Mouse (Mus musculus): Measurements from ENCODE around the gene Dab1. TPM values are rescaled to one million over a fixed set of nuclear protein-coding genes. Genes with fewer than 3 reads are reported as not detected.

Dab1 gene
- polyA plus RNA-seq, 1 experiment from 2014 or later, result 195 TPM

DNA sequence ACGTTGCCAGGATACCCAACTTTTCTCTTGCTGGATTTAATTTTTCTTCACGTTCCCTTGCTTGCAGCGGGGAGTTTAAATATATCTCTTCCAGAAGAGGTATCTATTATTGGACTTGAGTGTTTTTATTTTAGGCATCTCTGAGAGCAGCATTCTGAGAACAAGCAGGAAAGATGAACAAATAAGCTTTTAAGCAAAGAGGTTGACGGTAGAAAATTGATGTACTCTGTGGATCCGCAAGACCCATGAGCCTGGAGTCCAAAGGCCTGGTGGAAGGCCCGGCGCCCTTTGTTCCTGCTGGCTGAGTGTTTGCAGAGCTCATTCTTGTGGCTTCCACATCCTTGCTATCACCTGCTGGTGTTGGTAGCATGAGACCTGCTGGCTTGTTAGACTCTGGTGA is 1037.6 kb downstream of the Dab1 start:
- Histone ChIP-seq H3K36me3 (ENCODE audit: control insufficient read depth, insufficient read depth) (no peaks in the 10 kb centered on the region), H3K4me2 (ENCODE audit: low read length) (no peak overlapping the region), H3K27me3 (replicated peaks; ENCODE audit: control insufficient read depth, insufficient read depth, low read length) (no peaks in the 10 kb centered on the region), H3K4me1 (replicated peaks; ENCODE audit: control insufficient read depth, insufficient read depth, low read length) (no peaks in the 10 kb centered on the region; the same call in none of the 2 replicates), H3K9me3 (ENCODE audit: control insufficient read depth, low read length) (no peaks in the 10 kb centered on the region), H3K4me3 (replicated peaks; ENCODE audit: low read length) (no peak overlapping the region), H3K27ac (ENCODE audit: low read length) (no peak overlapping the region), H3K9ac (replicated peaks; ENCODE audit: low read depth, low read length) (no peak overlapping the region)
- WGBS, result 88% methylated on average over 7 of the region's 7 CpGs
- ATAC-seq, result no peak

DNA sequence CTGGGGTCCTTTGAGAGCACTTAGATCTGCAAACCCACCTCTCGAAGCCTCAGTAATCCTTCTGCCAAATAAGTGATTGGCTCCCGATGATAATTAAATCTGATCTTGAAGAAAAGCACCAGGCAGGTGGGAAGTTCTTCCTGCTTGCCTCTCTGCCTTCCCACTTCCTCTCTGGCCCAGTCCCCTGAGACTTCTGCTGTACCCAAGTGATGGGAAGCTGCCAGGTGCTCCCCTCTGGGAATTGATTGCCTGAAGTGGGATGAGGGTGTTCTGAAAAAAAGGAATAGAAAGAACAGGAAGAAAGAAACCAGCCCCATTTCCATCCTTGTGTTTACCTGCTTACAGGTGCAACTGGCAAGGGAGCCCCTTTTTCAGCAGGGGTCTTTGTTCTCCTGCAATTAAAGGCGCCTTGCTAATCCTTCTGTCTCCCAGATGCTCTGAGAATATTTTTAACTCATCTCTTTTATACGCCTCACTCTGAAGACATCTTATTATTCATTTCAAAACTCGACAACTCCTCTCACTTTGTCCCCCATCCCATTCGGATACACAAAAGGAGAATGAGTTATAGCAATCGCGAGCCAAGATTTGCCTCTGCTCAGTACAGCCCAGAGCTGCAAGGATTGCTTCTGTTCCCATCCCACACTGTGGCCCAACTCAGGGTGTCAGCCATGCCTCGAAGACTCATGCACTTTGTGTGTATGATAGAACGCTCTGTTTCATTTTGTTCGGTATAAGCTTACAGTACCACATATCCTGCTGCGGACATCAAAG is 1043.9 kb downstream of the Dab1 start:
- Histone ChIP-seq H3K27ac (ENCODE audit: low read length) (no peak overlapping the region), H3K9ac (replicated peaks; ENCODE audit: low read depth, low read length) (no peak overlapping the region), H3K4me1 (replicated peaks; ENCODE audit: control insufficient read depth, insufficient read depth, low read length) (peaks cover 16% of the 10 kb centered on the region), H3K4me2 (ENCODE audit: low read length) (no peak overlapping the region), H3K36me3 (ENCODE audit: control insufficient read depth, insufficient read depth) (no peaks in the 10 kb centered on the region), H3K4me3 (replicated peaks; ENCODE audit: low read length) (no peak overlapping the region), H3K27me3 (replicated peaks; ENCODE audit: control insufficient read depth, insufficient read depth, low read length) (no peaks in the 10 kb centered on the region), H3K9me3 (ENCODE audit: control insufficient read depth, low read length) (no peaks in the 10 kb centered on the region)
- no peak for ATAC-seq
- WGBS, result 56% methylated on average over 12 of the region's 12 CpGs

DNA sequence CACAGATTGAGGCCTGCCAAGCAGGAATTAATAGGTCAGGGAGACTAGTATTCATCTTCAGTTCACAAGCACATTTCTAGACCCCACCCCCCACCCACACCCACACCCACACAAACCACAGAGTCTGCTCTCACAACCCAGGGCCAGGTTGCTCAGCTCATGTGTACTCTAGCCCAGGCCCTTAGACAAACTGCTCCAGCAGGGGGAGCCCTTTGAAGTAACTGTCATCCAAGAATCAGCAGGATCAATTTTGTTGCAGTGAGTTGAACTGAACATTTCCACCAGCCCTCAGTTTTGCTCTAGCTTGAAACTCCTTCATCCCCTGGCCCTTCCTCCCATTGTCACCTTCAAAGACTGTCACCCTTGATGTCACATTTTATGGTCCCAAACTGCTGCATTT is 1046.4 kb downstream of the Dab1 start:
- Histone ChIP-seq H3K9me3 (ENCODE audit: control insufficient read depth, low read length) (no peaks in the 10 kb centered on the region), H3K4me2 (ENCODE audit: low read length) (no peak overlapping the region), H3K4me3 (replicated peaks; ENCODE audit: low read length) (no peak overlapping the region), H3K27ac (ENCODE audit: low read length) (no peak overlapping the region), H3K4me1 (replicated peaks; ENCODE audit: control insufficient read depth, insufficient read depth, low read length) (peaks cover 20% of the 10 kb centered on the region), H3K27me3 (replicated peaks; ENCODE audit: control insufficient read depth, insufficient read depth, low read length) (no peaks in the 10 kb centered on the region), H3K9ac (replicated peaks; ENCODE audit: low read depth, low read length) (no peak overlapping the region), H3K36me3 (ENCODE audit: control insufficient read depth, insufficient read depth) (no peaks in the 10 kb centered on the region)
- ATAC-seq, result no peak

DNA sequence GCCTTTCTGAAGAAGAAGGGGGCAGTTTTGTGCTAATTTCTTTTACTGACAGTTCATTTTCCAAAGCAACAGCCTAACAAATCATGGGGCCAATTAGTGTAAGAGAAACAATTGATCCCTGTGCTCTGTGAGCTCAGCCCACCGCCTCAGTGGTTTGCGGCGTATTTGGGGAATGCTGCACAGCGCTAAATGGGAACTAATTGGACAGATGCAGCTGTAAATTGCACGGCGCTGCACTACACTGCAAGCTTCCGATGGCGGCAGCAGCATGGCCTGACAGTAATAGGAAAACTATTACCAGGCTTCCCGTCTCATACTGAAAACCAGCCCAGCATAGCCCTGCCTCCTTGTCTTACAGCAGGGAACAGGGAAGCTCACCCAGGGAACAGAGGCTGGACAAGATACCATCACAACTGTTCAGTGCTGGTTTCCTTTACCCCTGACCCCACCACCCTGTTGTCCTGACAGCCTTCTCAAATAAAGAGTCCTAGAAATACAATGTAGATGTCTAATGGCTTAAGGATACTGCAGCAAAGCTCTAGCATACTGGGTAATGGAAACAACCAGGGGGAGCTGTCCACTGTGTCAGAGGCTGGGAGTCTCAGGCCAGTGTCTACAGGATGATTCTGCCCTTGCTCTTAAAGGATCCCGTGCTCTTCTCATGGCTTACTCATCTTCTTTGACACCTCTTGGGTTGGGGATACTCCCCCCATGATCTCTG is 1047.8 kb downstream of the Dab1 start:
- Histone ChIP-seq H3K9ac (replicated peaks; ENCODE audit: low read depth, low read length) (no peak overlapping the region), H3K4me3 (replicated peaks; ENCODE audit: low read length) (no peak overlapping the region), H3K4me2 (ENCODE audit: low read length) (no peak overlapping the region), H3K4me1 (replicated peaks; ENCODE audit: control insufficient read depth, insufficient read depth, low read length) (peaks cover 25% of the 10 kb centered on the region), H3K27ac (ENCODE audit: low read length) (no peak overlapping the region), H3K27me3 (replicated peaks; ENCODE audit: control insufficient read depth, insufficient read depth, low read length) (no peaks in the 10 kb centered on the region), H3K9me3 (ENCODE audit: control insufficient read depth, low read length) (no peaks in the 10 kb centered on the region), H3K36me3 (ENCODE audit: control insufficient read depth, insufficient read depth) (no peaks in the 10 kb centered on the region)
- 19% methylated on average over 10 of the region's 10 CpGs for WGBS
- ATAC-seq, result peak; percentile 88

DNA sequence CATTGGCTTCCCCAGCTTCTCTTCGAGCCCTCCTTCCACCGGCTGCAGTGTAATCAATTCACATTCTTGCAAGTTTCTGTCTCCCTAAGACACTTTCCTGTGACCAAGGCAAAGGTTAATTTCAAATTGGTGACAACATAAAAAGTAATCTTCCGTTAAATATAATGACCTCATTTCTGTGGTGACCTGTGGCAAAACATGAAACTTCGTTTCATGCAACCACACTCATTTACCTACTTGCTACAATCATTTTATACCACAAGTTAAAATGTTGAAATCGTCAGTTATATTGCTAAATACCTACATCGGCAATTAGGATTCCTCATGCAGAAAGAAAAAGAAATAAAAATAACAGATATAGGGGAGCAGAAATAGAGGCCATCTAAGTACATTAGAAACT is 1048.9 kb downstream of the Dab1 start:
- 74% methylated on average over 6 of the region's 6 CpGs for WGBS
- H3K27me3 ChIP-seq (replicated peaks; ENCODE audit: control insufficient read depth, insufficient read depth, low read length), result no peaks in the 10 kb centered on the region
- no peak for ATAC-seq
- H3K9me3 ChIP-seq (ENCODE audit: control insufficient read depth, low read length), result no peaks in the 10 kb centered on the region
- H3K4me2 ChIP-seq (ENCODE audit: low read length), result no peak overlapping the region
- H3K27ac ChIP-seq (ENCODE audit: low read length), result no peak overlapping the region
- no peaks in the 10 kb centered on the region for H3K36me3 ChIP-seq (ENCODE audit: control insufficient read depth, insufficient read depth)
- peaks cover 26% of the 10 kb centered on the region for H3K4me1 ChIP-seq (replicated peaks; ENCODE audit: control insufficient read depth, insufficient read depth, low read length)
- no peak overlapping the region for H3K9ac ChIP-seq (replicated peaks; ENCODE audit: low read depth, low read length)
- H3K4me3 ChIP-seq (replicated peaks; ENCODE audit: low read length), result no peak overlapping the region

DNA sequence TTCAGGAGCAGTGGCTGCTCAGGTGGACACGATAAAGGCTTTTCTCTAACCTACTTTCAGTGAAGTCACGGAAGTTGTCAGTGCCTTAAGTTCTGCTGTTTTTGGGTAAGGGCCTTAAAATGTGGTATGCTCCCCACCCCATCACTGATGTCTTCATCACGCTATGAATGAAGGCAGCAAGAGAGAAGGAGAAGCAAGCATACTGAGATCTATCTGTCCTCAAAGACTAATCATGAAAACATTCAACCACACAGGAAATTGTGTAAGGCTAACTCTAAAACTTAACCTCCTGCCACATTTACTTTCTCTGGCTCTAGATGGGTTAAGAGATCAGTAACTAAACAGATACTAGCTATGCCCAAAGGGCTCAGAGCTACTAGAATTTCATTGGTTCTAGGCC is 1050.2 kb downstream of the Dab1 start:
- 95% methylated on average over 3 of the region's 3 CpGs for WGBS
- H3K4me2 ChIP-seq (ENCODE audit: low read length), result no peak overlapping the region

DNA sequence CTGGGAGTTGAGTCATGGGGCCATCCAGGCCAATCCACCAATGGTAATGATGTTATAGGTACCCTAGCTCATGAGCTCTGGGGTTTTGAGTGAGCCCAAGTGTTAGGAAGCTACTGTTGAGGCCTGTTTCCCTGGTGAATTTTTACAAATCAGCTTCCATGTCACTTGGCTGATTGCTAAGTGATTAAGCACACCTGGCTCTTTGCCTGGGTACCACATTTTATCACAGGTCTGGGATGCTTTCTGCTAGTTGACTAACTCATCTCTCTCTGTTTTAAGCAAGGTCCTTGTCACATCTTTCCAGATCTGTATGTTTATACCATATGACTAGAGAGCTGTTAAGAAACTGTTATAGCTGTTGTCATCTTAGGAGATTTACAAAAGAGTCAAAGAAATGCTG is 1051.6 kb downstream of the Dab1 start:
- Histone ChIP-seq H3K9me3 (ENCODE audit: control insufficient read depth, low read length) (no peaks in the 10 kb centered on the region), H3K27me3 (replicated peaks; ENCODE audit: control insufficient read depth, insufficient read depth, low read length) (no peaks in the 10 kb centered on the region), H3K27ac (ENCODE audit: low read length) (peak overlapping the region; percentile 47; the same call in 1 of the 2 replicates), H3K9ac (replicated peaks; ENCODE audit: low read depth, low read length) (no peak overlapping the region), H3K4me3 (replicated peaks; ENCODE audit: low read length) (no peak overlapping the region), H3K4me1 (replicated peaks; ENCODE audit: control insufficient read depth, insufficient read depth, low read length) (peaks cover 26% of the 10 kb centered on the region), H3K4me2 (ENCODE audit: low read length) (no peak overlapping the region), H3K36me3 (ENCODE audit: control insufficient read depth, insufficient read depth) (no peaks in the 10 kb centered on the region)
- ATAC-seq, result no peak

More for the DNA sequence above, 1050.2 kb downstream of the Dab1 start:
- H3K27ac ChIP-seq (ENCODE audit: low read length), result no peak overlapping the region
- no peaks in the 10 kb centered on the region for H3K9me3 ChIP-seq (ENCODE audit: control insufficient read depth, low read length)
- H3K36me3 ChIP-seq (ENCODE audit: control insufficient read depth, insufficient read depth), result no peaks in the 10 kb centered on the region
- H3K27me3 ChIP-seq (replicated peaks; ENCODE audit: control insufficient read depth, insufficient read depth, low read length), result no peaks in the 10 kb centered on the region
- peaks cover 26% of the 10 kb centered on the region for H3K4me1 ChIP-seq (replicated peaks; ENCODE audit: control insufficient read depth, insufficient read depth, low read length)
- H3K4me3 ChIP-seq (replicated peaks; ENCODE audit: low read length), result no peak overlapping the region
- ATAC-seq, result no peak
- no peak overlapping the region for H3K9ac ChIP-seq (replicated peaks; ENCODE audit: low read depth, low read length)

DNA sequence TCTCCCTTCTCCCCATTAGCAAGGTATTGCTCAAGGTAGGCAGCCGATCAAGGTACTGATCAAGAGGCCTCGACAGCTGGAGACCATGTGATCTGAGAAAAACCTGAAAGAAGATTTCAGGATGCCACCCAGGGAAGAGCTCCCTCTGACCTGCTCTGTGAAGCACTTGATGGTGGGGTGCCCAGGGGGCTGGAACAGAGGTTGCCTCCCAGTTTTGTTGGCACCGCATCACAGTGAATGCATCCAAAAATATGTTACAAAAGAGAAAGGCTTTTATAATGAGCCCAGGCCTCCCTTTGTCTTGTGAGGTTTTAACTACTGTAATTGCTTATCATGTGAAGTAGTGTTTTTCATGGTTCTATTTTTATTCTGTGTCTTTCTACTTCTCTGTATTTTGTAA is 1054.2 kb downstream of the Dab1 start:
- H3K27ac ChIP-seq (ENCODE audit: low read length), result no peak overlapping the region
- H3K36me3 ChIP-seq (ENCODE audit: control insufficient read depth, insufficient read depth), result no peaks in the 10 kb centered on the region
- H3K4me2 ChIP-seq (ENCODE audit: low read length), result no peak overlapping the region
- H3K4me3 ChIP-seq (replicated peaks; ENCODE audit: low read length), result no peak overlapping the region
- 43% methylated on average over 3 of the region's 3 CpGs for WGBS
- ATAC-seq, result 0 out of 2 replicates have a peak, but pooled peaks have one; percentile 36
- H3K4me1 ChIP-seq (replicated peaks; ENCODE audit: control insufficient read depth, insufficient read depth, low read length), result peaks cover 15% of the 10 kb centered on the region
- H3K9ac ChIP-seq (replicated peaks; ENCODE audit: low read depth, low read length), result no peak overlapping the region
- no peaks in the 10 kb centered on the region for H3K27me3 ChIP-seq (replicated peaks; ENCODE audit: control insufficient read depth, insufficient read depth, low read length)
- no peaks in the 10 kb centered on the region for H3K9me3 ChIP-seq (ENCODE audit: control insufficient read depth, low read length)

DNA sequence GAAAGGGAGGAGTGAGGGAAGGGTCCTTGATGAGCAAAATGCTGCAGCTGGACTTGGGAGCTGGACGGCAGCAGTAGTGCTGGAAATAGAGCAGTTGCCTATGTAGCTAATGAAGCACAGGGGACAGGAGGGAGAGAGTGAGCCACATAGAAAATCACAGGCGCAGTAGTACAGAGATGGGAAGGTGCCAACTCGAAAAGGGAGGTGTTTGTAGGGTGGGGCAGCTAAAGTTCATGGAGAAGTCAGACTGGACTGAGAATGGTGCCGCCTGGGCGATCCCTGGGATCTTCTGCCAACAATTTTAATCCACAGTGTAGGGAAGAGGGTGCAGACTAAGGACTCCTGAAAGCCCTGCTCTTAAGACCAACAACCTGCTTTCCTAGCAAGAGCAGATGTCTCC is 1055.5 kb downstream of the Dab1 start:
- H3K9me3 ChIP-seq (ENCODE audit: control insufficient read depth, low read length), result no peaks in the 10 kb centered on the region
- WGBS, result 89% methylated on average over 5 of the region's 5 CpGs
- H3K9ac ChIP-seq (replicated peaks; ENCODE audit: low read depth, low read length), result no peak overlapping the region
- no peak overlapping the region for H3K4me3 ChIP-seq (replicated peaks; ENCODE audit: low read length)
- no peaks in the 10 kb centered on the region for H3K27me3 ChIP-seq (replicated peaks; ENCODE audit: control insufficient read depth, insufficient read depth, low read length)
- H3K4me1 ChIP-seq (replicated peaks; ENCODE audit: control insufficient read depth, insufficient read depth, low read length), result peaks cover 23% of the 10 kb centered on the region
- H3K36me3 ChIP-seq (ENCODE audit: control insufficient read depth, insufficient read depth), result no peaks in the 10 kb centered on the region
- ATAC-seq, result no peak
- no peak overlapping the region for H3K4me2 ChIP-seq (ENCODE audit: low read length)
- no peak overlapping the region for H3K27ac ChIP-seq (ENCODE audit: low read length)

All from forebrain, embryonic 16.5 days (tissue).